Mouse (Mus musculus): ENCODE results near the gene Itgb3.
"Not testable (repeated sequence)": the region's sequence is repeated elsewhere in the genome, so short reads cannot be mapped to it uniquely, and the experiment has no call there.

Gene Itgb3

DNA sequence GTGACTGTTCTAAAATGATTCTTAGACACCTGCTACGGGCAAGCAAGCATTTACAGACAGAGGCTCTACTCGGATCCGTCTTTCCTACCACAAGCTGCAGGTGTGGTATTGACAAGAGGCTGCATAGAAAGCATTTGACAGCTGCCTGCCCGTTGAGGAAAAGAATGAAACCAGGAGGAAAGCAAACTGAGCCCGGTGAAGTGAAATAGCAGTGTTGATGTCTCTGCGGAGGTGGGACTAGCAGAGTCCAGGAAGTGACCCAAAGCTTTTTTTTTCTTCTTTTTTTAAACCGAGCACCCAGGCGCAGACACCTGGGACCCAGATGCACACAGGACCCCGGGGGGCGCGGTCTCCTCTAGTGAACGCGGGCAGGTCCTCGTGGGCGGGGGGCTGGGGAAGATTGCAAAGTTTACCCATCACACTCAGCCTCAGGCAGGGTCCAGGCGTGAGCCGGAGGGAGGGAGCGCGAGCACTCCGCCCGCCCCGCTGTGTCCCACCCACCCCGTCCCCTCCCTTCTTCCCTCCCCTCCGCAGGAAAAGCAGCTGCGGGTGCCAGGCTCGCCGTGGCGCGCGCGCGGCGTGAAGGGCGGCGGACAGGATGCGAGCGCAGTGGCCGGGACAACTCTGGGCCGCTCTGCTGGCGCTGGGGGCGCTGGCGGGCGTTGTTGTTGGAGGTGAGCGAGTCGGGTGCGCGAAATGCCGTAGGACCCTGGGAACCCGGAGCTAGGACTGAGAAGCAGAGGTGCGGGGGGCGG is at the start of gene Itgb3:
Itgb3 (plus strand) TSS at position 510 of the 755 bp plus-strand sequence.
- DNase-seq (ENCODE audit: low spot score): peak; percentile 78

DNA sequence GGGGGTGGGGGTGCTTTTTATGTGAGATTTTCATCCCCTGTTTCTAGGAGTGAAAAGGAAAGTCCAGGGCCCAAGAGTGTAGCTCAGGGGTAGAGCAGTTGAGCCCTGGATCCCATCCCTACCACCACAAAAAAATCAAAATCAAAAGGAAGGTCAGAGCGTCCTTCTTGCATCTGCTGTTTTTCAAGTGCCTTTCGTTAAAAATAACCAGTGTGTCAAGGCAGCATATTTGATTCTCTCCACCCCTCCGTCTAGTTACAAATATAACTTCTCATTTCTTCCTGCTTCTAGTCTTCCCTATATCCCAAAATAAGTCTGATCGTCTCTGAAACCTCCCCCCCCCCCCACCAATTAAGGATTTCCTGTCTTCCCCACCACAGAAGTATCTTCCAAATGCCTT is 49.7 kb upstream of the Itgb3 start:
- no peak for DNase-seq (ENCODE audit: low spot score)

DNA sequence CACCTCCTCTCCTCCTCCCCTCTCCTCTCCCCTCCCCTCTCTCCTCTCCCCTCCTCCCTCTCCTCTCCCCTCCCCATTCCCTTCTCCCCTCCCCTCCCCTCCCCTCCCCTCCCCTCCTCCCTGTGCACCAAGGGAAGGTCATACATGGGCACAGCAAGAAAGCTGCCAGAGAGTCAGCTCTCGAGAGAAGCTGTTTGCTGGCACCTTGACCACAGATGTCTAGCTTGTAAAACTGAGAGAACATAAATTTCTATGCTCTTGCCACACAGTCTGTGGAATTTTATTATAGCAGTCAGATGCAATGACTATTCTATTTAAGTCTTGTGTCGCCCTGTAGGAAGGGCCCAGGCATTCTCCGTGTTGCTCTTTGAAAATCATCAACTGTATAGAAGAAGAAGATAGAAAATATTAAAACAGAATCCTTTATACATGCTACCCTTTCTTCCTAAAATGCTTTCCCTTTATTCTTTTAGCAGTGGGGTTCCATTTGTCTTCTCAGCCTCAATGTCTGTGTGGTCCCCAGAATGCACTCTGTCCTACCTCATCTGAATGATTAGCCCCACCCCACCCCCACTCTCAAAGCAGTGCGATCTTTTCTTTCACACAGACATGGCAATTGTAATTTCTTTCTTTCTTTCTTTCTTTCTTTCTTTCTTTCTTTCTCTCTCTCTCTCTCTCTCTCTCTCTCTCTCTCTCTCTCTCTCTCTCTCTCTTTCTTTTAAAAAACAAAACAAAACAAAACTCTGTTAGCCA is 49.0 kb upstream of the Itgb3 start:
- no peak for DNase-seq (ENCODE audit: low spot score)

DNA sequence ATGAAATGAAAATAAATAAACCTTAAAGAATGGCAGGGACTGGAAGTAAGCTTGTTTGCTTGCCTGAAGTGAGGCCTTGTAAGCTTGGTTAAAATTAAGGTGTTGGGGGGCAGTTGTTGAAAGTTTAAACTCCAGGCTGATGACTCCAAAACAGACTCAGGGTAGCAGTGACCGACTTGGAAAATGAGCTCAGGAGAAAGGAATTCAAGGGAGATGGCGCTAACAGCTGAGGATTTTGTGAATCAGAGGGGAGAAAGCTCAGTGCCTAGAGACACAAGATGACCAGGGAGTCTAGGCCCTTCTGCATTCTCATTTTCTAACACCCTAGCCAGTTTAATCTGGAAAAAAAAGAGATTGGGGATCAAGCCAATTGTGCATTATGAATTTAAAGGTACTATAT is 46.8 kb upstream of the Itgb3 start:
- no peak for DNase-seq (ENCODE audit: low spot score)

DNA sequence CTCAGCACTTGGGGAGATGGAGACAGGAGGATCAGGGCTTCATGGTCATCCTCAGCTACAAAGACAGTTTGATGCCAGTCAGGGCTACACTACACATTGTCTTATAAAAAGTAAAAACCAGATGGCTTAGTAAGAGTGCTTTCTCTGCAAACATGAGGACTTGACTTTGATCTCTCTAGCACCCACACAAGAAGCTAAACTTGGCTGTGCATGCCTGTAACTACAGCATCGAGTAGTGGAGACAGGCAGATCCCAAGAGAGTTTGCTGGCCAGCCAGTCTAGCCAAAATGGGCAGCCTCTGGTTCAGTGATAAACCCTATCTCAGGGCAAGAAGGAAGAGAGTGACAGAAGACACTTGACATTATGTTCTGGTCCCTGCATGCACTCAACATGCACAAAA is 44.3 kb upstream of the Itgb3 start:
- no peak for DNase-seq (ENCODE audit: low spot score)

DNA sequence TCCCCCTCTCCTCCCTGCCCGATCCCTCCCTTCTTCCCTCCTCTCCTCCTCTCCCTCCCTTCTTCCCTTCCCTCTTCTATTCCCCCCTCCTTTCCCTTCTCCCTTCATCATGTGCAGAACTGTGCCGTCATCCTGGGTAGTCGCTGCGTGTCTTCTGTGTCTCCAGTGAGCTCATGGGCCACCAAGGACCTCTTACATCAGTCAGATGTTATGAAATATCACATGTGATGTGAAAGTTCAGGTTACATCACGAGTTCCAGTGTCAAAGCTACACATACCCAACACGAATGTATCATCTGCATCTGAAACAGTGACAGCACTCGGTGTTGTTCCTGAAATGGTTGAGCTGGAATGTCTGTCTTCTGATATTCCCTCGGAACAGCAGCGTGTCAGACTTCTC is 42.6 kb upstream of the Itgb3 start:
- no peak for DNase-seq (ENCODE audit: low spot score)

DNA sequence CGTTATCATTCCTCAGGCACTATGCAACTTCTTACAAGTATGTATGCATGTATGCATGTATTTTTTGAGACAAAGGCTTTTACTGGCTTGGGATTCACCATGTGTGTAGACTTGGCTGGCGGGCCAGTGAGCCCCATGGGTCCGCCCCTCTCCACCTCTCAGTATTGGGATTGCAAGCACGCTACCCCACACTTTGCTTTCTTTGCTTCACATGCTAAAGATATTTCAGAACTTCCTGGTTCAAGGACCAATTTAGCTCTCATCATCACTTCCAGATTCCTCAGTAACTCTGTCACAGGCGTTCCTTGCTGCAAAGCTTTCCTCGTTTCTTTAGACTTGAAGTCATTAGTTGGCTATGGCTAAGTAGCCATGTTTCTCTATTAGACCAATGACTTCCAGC is 41.7 kb upstream of the Itgb3 start:
- no peak for DNase-seq (ENCODE audit: low spot score)

DNA sequence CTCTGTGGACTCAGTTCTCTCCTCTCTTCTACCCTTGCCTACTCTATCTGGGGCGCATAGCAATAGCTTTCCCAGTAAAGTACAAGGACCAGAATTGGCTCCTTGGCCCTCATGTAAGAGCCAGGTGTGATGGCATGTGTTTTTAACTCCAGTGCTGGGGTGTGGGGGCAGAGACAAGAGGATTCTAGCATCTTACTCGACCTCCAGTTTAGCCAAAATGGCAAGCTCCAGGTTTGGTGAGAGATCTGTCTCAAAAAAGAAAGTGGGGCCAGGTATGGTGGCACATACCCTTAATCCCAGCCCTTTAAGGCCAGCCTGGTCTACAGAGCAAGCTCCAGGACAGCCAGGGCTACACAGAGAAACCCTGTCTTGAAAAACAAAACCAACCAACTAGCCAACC is 41.0 kb upstream of the Itgb3 start:
- no peak for DNase-seq (ENCODE audit: low spot score)

DNA sequence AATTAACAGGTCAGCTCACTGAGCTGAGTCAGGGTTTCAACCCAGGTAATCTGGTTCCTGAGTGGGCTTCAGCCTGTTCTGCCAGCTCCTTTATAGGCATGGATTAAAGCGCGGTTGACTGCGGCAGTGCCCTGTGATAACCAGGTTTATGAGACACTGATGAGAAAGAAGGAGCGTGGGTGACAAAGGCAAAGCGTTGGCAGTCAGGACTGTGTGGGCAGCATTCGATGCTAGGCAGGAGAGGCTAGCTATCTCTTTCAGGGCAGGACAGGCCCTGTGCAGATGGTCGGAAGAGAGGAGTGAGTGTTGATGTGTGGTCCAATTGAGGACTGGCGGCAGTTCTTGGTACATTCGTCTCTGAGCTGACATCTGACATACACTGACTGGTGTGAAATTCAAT is 40.1 kb upstream of the Itgb3 start:
- DNase-seq (ENCODE audit: low spot score): no peak

DNA sequence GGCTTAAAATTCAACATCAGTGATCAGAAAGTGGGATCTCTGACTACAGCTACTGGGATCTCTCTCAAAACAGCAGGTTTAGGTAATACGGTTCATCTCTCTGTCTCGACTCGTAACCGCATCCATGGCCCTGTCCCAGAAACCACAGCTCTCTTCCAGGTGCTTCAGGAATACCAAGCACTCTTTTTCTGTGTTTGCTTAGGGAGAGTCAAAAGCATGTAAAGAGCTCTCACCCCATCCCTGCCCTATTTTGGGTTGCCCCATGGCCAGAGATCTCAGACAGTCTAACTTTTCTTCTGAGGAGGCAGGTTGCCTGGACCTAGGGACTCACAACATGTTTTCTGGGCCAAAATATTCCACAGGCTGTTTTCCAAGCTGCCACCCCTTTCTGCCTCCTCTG is 39.5 kb upstream of the Itgb3 start:
- DNase-seq (ENCODE audit: low spot score): no peak

DNA sequence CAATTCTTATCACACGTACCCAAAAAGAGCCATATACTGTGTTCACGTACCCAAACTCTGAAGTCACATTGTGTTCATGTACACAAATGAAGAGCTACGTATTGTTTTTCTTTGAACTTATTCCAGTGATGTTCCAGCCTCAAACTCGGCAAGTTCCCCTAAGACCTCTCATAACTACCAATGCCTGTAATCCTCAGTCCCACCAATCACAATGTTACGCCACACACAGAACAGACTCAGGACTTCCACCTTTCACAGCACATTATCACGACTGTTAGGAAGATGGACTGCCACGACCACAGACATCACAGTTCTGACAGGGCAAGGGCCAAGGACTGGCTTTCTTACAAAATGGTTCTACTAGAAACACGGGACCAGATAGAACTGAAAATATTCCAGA is 37.3 kb upstream of the Itgb3 start:
- DNase-seq (ENCODE audit: low spot score): not testable (repeated sequence)

DNA sequence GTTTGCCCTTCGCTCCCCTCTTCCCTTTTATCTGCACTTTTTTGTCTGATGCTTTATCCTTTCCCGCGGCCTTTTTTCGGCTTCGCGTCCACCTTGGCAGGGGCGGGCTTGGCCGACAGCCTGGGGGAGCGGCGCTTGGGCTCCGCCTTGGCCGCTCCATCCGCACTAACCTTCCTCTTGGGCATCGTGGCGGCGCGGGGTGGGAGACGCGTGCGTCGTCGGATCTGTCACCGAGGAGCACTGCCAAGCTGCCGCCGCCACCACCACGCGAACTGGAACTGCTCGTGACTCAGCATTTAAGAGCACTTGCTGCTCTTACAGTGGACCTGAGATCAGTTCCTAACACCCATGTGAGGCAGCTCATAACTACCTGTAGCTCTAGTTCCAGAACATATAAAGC is 36.4 kb upstream of the Itgb3 start:
- DNase-seq (ENCODE audit: low spot score): peak; percentile 65

DNA sequence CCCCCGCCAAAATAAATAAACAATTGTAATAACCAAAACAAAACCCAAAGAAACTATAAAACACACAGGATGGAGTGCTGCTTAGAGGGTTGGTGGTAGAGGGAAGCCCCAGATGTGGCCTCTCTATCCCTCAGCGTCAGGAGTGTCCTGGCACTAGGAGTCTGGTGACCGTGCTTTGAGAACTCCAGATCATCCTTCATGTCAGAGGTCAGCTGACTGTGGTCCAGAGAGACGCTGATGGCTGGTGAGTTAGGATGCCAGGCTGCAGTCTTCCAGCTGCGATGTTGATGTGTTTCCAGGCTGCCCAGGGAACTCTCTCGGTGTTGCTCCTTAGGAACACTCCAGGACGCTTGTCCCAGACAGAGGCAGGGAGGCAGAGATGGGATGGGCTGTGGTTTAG is 35.7 kb upstream of the Itgb3 start:
- peak; percentile 36 for DNase-seq (ENCODE audit: low spot score)

DNA sequence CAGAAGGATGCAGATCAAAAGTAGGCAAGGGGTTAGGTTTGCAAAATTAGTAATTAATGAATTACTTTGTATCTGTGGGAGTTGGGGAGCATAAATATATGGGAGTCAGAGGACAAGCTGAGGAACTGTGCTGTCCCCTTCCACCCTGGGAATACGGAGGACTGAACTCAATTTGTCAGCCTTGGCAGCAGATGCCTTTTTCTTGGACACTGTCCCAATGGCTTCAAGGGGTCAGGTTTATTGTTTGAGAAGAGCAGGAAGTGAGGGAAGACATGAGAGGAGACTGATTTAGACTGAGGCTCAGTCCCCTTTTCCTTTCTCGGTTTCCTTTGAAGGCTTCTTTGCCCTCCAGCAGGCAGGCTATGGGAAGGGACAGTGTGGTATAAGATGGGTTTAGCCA is 35.2 kb upstream of the Itgb3 start:
- DNase-seq (ENCODE audit: low spot score): no peak

DNA sequence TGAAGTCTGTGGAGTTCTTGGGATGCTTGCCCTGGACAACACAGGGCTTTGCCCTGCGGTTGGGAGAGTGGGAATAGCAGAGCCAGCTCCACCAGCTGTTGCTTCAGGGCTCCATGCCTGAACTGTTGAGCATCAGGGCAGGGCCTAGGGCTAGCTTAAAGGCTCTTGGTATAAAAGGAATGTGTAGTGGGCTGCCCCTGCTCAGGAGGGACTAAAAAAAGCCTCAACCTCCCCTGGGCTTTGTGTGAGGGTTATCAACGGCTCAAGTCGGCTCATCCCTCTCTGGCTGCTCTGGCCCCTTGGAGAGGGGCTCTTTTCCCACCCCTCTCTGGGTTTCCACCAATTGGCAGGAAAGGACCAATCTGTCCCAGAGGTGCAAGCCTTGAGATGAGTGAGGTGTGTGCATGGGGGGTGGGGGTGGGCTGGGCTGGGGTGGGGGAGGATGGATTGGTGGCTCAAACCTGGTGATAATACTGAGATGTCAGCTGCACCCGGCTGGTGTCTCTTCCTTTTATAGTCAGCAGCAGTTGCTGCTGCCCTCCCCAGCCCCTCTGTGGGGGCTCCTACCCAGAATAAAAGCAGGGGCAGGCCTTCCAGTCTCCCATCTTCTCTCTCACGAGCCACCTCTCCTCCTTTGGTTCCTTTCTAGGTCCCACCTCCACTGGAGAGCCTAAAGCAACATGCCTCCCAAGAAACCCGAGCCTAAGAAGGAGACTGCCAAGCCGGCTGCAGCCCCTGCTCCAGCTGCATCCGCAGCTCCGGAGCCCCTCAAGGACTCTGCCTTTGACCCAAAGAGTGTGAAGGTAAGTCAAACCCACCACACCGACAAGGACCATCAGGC is 30.8 kb upstream of the Itgb3 start:
- no peak for DNase-seq (ENCODE audit: low spot score)

DNA sequence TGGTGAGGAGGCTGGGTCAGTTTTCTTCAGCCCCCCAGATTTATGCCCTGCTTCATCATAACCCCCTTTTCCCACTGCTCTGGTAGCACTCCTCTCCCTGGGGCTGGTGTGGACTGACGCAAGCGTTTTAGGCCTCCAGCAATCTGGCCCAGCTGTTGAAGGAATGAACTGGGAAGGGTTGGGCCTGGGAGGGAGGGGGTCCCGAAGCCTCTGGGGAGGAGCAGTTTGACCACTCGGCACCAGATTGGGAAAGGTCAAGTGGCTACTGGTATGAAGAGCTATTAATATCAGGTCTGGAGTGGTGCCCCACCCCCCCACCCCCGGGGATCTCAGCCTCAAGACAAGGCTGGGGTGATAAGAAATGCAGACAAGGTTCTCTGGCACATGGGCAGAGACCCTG is 29.7 kb upstream of the Itgb3 start:
- no peak for DNase-seq (ENCODE audit: low spot score)

DNA sequence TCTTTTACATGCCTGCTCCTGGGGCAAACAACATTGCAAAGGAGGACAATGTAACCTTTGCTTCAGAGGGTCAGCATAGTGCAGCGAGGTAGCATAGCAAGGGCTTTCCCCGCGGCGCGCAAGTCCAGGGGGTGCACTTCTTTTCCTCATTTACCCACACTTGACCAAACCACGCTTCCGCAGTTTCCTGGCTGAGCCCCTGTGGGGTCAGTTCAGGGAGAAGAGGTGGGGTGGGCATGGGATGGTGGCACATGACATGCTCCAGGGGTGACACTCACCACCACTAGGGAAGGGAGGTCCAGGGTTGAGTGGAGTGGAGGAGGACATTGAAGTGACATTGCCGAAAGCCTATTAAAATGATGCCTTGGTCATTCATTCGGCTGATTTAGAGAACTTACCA is 28.7 kb upstream of the Itgb3 start:
- no peak for DNase-seq (ENCODE audit: low spot score)

DNA sequence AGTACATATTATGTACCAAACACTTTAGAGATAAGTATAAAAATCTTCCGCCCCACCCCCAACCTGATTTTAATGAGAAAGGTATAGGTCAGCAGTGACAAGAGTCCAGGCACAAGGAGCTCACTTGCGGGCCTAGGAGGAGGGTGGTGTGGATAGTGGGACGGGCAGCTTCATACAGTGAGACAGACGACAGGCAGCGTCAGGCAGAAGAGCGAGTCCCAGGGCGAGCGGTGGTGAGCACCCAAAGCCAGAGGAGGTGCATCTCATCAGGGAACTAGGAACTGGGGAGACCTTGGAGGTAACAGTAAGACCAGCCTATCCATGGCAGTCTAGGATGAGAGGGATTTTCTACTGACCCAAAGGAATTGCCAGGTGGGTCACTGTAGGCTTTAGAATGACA is 28.2 kb upstream of the Itgb3 start:
- DNase-seq (ENCODE audit: low spot score): no peak

DNA sequence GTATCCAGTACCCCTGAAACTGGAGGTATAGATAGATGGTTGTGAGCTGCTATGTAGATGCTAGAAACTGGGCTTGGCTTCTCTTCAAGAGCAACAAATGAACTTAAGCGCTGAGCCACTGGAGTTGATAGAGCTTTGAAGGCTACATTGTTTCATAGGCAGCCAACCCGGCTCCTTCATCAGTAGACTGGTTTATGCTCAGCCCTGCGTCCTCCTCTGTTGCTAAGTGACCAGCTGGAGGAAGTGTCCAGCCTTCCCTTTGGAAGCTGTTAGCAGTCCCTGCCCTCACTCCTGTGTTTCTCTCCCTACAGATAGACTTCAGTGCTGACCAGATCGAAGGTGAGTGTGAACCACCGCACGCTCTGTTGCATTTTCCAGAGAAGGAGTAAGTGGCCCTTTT is 27.7 kb upstream of the Itgb3 start:
- DNase-seq (ENCODE audit: low spot score): peak; percentile 13

DNA sequence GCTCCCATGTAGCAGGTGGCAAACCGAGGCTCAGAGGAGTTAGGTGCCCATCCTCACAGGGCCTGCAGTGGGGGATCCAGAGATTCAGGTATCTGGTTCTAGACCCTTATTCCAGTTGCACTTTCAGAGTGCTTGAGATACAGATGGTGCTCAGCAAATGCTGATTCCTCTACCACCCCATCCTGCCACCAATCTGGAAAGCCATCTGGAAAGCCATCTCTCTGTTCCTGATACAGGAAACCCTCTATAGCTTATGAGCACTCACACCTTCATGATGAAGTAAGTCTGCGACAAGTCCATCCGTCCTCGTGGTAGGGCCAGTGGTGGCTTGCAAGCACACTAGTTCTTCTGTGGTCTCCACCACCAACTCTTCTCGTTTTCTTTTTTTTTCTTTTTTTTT is 27.2 kb upstream of the Itgb3 start:
- DNase-seq (ENCODE audit: low spot score): no peak

DNA sequence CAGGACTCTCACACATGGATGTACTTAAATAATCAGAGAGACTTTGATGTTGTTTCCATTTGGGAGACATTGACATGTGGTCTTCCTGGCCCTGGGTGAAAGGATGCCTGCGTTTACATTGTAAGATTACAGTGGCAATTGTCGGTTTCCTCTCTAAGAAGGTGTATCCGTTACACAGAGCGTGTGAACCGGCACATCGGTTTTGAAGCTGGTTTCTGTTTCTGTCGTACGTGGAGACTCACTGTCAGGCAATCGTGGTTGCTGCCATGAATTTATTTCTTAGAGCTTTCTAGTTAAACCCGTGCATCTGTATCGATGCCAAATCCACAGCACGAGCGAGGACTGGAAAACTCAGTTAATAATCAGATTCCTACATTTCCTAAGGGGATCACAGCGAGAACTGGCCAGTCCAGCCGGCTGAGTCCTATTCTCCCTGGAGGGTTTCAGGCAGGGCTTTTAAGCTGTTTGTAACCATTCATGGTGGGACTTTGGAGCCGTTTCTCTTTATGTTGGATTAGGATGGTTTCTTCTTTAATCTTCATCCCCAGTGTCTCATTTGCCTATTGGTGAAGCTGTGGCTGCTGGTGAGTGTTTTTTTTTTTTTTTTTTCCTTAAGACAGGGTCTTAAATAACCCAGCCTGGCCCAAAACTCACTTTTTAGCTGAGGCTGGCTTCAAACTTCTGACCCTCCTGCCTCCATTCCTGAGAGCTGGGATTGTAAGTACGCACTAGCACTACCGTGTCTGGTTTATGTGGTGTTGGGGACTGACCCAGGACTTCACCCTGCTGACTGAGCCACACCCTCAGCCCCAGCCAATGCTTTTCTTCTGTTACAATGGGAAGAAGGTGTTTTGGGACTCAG is 26.1 kb upstream of the Itgb3 start:
- no peak for DNase-seq (ENCODE audit: low spot score)

DNA sequence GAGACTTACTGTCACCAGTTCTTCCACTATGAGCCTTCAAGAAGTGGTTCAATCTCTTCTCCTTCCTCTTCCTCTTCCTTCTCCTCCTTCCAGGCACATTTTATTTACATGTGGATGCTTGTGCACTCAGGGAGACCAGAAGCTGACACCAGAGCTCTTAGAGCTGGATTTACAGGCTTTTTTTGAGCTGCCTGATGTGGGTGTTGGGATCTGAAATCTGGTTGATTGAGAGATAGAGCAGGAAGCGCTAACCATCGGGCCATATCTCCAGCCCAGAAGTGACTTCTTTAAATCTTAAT is 25.5 kb upstream of the Itgb3 start:
- no peak for DNase-seq (ENCODE audit: low spot score)
